In the genomic region with DNA sequence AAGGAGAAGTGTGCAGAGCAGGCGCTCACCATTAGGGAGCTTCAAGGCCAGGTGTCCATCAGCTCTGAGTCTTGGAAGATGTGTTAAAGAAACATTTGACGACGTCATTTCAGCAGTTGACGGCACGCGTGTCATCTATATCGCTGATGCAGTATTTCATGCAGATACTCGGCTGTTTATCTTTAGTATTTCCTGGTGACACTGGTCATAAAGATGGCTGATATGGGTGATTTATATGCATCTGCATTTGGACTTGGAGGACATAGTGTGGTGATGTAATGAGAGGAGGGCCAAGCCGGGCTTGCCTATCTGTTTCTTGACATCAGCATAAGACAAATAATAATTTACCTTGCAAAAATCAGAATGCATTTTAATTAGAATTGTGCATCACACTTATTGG, we compare ENCODE assay signal across 23 mouse cellular contexts. TPM values are rescaled to one million over a fixed set of nuclear protein-coding genes. Genes with fewer than 3 reads are reported as not detected.
"Had no signal": no experiment of that assay in that cellular context is flagged by ENCODE, and none has a peak within 500 bp of the region (broad histone marks: within the 10 kb centered on the region; RNA-seq: fewer than 3 reads in every experiment).

No protein-coding gene starts in this region.

- H3K4me3 ChIP-seq: heart, adult 2 months; hindbrain, embryonic 10.5 days; hindbrain, embryonic 12.5 days; kidney, embryonic 15.5 days; limb, embryonic 13.5 days; limb, embryonic 15.5 days; liver, embryonic 12.5 days had no signal

- H3K9ac ChIP-seq: hindbrain, embryonic 12.5 days; hindbrain, embryonic 14.5 days; kidney, embryonic 15.5 days; limb, embryonic 13.5 days; limb, embryonic 15.5 days; liver, embryonic 12.5 days had no signal

- DNase-seq: gastrocnemius, postnatal 14 days; gastrocnemius, postnatal 36 days; heart, adult 11 months; heart, adult 2 months; kidney, adult 11 months; kidney, adult 2 months; kidney, adult 9 months; kidney, postnatal 14 days; layer of hippocampus, adult 9-11 months; layer of hippocampus, postnatal 36 days; left cerebral cortex, postnatal 4 days had no signal

- H3K4me2 ChIP-seq: heart, embryonic 11.5 days; hindbrain, embryonic 12.5 days; hindbrain, embryonic 14.5 days; kidney, embryonic 15.5 days; limb, embryonic 13.5 days; limb, embryonic 15.5 days; liver, embryonic 12.5 days had no signal

- H3K27ac ChIP-seq: heart, adult 2 months; hindbrain, embryonic 10.5 days; hindbrain, embryonic 12.5 days; hindbrain, embryonic 14.5 days; kidney, embryonic 15.5 days; kidney, postnatal 0 days; limb, embryonic 13.5 days; limb, embryonic 15.5 days; liver, embryonic 12.5 days had no signal

- H3K27me3 ChIP-seq: hindbrain, embryonic 12.5 days; kidney, embryonic 15.5 days; limb, embryonic 13.5 days; limb, embryonic 15.5 days; liver, embryonic 12.5 days had no signal

- ATAC-seq: hindbrain, embryonic 16.5 days; inflammation-experienced regulatory T-cells, adult 6 months; liver, embryonic 12.5 days had no signal

- H3K9me3 ChIP-seq: hindbrain, embryonic 10.5 days; hindbrain, embryonic 12.5 days; kidney, embryonic 15.5 days; limb, embryonic 13.5 days; limb, embryonic 15.5 days; liver, embryonic 12.5 days had no signal

- H3K4me1 ChIP-seq: hindbrain, embryonic 10.5 days; hindbrain, embryonic 12.5 days; kidney, embryonic 15.5 days; limb, embryonic 13.5 days; limb, embryonic 15.5 days; liver, embryonic 12.5 days had no signal

RNA-seq across cellular contexts. Expression of gene Clca2, which starts 47.6 kb away (rescaled TPM):
- polyA plus RNA-seq: hindbrain, embryonic 16.5 days; inflammation-experienced regulatory T-cells, adult 6 months; liver, adult 2 months; liver, embryonic 12.5 days had no signal
